Mouse (Mus musculus): Measurements from ENCODE around the gene Hmgn1. TPM values are rescaled to one million over a fixed set of nuclear protein-coding genes. Genes with fewer than 3 reads are reported as not detected.
A peak's percentile ranks its signal among the peaks of the same experiment; 100 is the strongest.

The Hmgn1 gene
- total RNA-seq (2021) = 10 to 100 TPM; 34.2 to 66.6 TPM
- long read RNA-seq, experiment 1, transcript Hmgn1-201 (6 exons, 2,174 nt) = major isoform, 21 of 23 reads
- long read RNA-seq, experiment 1, partial matches to known transcripts = 0 of 23 reads
- long read RNA-seq, experiment 1, other reads (novel, unspliced or antisense) = 2 of 23 reads
- long read RNA-seq, experiment 2, transcript Hmgn1-201 (6 exons, 2,174 nt) = major isoform, 17 of 19 reads
- long read RNA-seq, experiment 2, partial matches to known transcripts = 0 of 19 reads
- long read RNA-seq, experiment 2, other reads (novel, unspliced or antisense) = 2 of 19 reads

GRCm38 (mm10) chr16:96127657-96128344 is at the start of gene Hmgn1:
Gene Hmgn1 (minus strand): TSS chr16:96127729.
- intact Hi-C loops (cut with DNase I; ENCODE audit: low total_unique reads) = loop anchor here (5.0 kb wide), 1 partner anchor 40 kb away; no protein-coding TSS in a partner anchor
- DNase-seq = peak; percentile 99

GRCm38 (mm10) chr16:96175399-96175798 is 47.9 kb upstream of the Hmgn1 start:
- intact Hi-C loops (cut with DNase I; ENCODE audit: low total_unique reads) = no loop called here
- no peak for DNase-seq

GRCm38 (mm10) chr16:96173648-96174047 is 46.1 kb upstream of the Hmgn1 start:
- intact Hi-C loops (cut with DNase I; ENCODE audit: low total_unique reads) = no loop called here
- DNase-seq = no peak

- intact Hi-C loops (cut with DNase I; ENCODE audit: low total_unique reads) = no loop called here
- DNase-seq = no peak
Measured at GRCm38 (mm10) chr16:96168837-96169236, 41.3 kb upstream of the Hmgn1 start.

GRCm38 (mm10) chr16:96165723-96166264 is 38.3 kb upstream of the Hmgn1 start:
- DNase-seq = no peak
- intact Hi-C loops (cut with DNase I; ENCODE audit: low total_unique reads) = no loop called here

GRCm38 (mm10) chr16:96161336-96161735 is 33.8 kb upstream of the Hmgn1 start:
- intact Hi-C loops (cut with DNase I; ENCODE audit: low total_unique reads) = no loop called here
- DNase-seq = no peak

GRCm38 (mm10) chr16:96160927-96161326 is 33.4 kb upstream of the Hmgn1 start:
- intact Hi-C loops (cut with DNase I; ENCODE audit: low total_unique reads) = no loop called here
- no peak for DNase-seq

- intact Hi-C loops (cut with DNase I; ENCODE audit: low total_unique reads) = no loop called here
- DNase-seq = peak; percentile 21
Measured at GRCm38 (mm10) chr16:96159794-96160346, 32.3 kb upstream of the Hmgn1 start.

GRCm38 (mm10) chr16:96159091-96159731 is 31.7 kb upstream of the Hmgn1 start:
- intact Hi-C loops (cut with DNase I; ENCODE audit: low total_unique reads) = no loop called here

GRCm38 (mm10) chr16:96158511-96159080 is 31.1 kb upstream of the Hmgn1 start:
- intact Hi-C loops (cut with DNase I; ENCODE audit: low total_unique reads) = no loop called here
- peak; percentile 32 for DNase-seq

More at GRCm38 (mm10) chr16:96159091-96159731, 31.7 kb upstream of the Hmgn1 start:
- peak; percentile 75 for DNase-seq

- DNase-seq = no peak
- intact Hi-C loops (cut with DNase I; ENCODE audit: low total_unique reads) = no loop called here
Measured at GRCm38 (mm10) chr16:96157171-96157570, 29.6 kb upstream of the Hmgn1 start.

GRCm38 (mm10) chr16:96156019-96156418 is 28.5 kb upstream of the Hmgn1 start:
- no peak for DNase-seq
- intact Hi-C loops (cut with DNase I; ENCODE audit: low total_unique reads) = no loop called here

- DNase-seq = no peak
- intact Hi-C loops (cut with DNase I; ENCODE audit: low total_unique reads) = no loop called here
Measured at GRCm38 (mm10) chr16:96154476-96154875, 26.9 kb upstream of the Hmgn1 start.

- intact Hi-C loops (cut with DNase I; ENCODE audit: low total_unique reads) = no loop called here
- DNase-seq = peak; percentile 85
Measured at GRCm38 (mm10) chr16:96151551-96151950, 24.0 kb upstream of the Hmgn1 start.

- intact Hi-C loops (cut with DNase I; ENCODE audit: low total_unique reads) = no loop called here
- DNase-seq = peak; percentile 74
Measured at GRCm38 (mm10) chr16:96150995-96151394, 23.5 kb upstream of the Hmgn1 start.

GRCm38 (mm10) chr16:96149311-96149710 is 21.8 kb upstream of the Hmgn1 start:
- DNase-seq = no peak
- intact Hi-C loops (cut with DNase I; ENCODE audit: low total_unique reads) = loop anchor here (10.0 kb wide), 1 partner anchor 105 kb away; no protein-coding TSS in a partner anchor

- no peak for DNase-seq
- intact Hi-C loops (cut with DNase I; ENCODE audit: low total_unique reads) = loop anchor here (10.0 kb wide), 1 partner anchor 104 kb away; no protein-coding TSS in a partner anchor
Measured at GRCm38 (mm10) chr16:96148834-96149233, 21.3 kb upstream of the Hmgn1 start.

GRCm38 (mm10) chr16:96145814-96146213 is 18.3 kb upstream of the Hmgn1 start:
- intact Hi-C loops (cut with DNase I; ENCODE audit: low total_unique reads) = loop anchor here (10.0 kb wide), 1 partner anchor 101 kb away; no protein-coding TSS in a partner anchor
- DNase-seq = no peak

- DNase-seq = peak; percentile 100
- intact Hi-C loops (cut with DNase I; ENCODE audit: low total_unique reads) = loop anchor here (10.0 kb wide), 1 partner anchor 100 kb away; no protein-coding TSS in a partner anchor
Measured at GRCm38 (mm10) chr16:96145110-96145800, 17.7 kb upstream of the Hmgn1 start, which contains the start of gene Wrb. Gene Wrb (plus strand): TSS chr16:96145407.
